Mouse (Mus musculus): ENCODE data around the gene Tenm3.

DNA sequence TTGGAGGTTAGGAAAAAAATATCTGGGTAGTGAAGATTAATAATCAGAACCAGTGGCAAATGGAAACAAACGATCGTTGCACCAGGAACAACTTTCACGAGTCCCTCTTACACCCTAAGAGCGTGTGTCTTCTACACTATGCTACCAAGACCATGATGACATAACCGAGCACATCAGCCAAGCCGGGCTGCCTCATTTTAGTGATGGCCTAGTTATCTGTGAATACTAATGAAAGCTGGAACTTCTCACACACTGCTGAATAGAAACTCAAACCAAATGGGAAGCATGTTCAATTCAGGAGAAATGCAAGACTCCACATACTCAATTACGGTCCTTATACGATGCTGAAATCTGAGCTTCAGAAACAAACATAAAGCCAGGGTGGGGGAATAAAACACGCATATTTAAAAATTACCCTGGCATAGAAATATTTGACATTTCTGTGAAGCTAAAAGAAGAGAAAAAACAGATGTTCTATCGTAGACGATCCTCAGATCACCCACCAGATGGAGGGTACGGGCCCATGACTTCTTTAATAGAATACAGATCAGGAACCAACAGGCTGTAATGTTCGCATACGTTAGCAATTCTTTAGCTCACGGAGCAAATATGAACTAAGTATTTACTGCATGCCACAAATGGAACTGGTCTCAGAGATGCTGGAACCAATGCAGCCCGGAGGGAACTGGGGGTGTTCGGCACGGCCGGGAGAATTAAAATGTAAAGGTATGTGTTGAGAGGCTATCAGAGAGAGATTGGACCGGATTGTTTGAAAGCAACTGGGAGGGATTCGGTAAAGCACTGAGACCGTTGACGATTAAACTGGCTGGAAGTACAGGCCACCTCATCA lies 393.1 kb downstream of the Tenm3 start:
- TF ChIP-seq POLR2A (IDR thresholded peaks at IDR 0.05; ENCODE audit: control insufficient read depth, extremely low read depth, insufficient read depth, low read length, poor library complexity) (no peak), CTCF (IDR thresholded peaks at IDR 0.05; ENCODE audit: borderline replicate concordance, control insufficient read depth, extremely low read depth, insufficient read depth, low read length, poor library complexity) (no peak)

Measured in thymus, adult 2 months (tissue).